Mouse (Mus musculus) forebrain, embryonic 11.5 days (tissue): ENCODE results near the gene Actr6. TPM values are rescaled to one million over a fixed set of nuclear protein-coding genes. Genes with fewer than 3 reads are reported as not detected.

ENCODE experiments used
- ATAC-seq: fragments of 200-750 bp; cut with Nextera tagmentation; replicated peaks from 2 replicates; pipeline ENCODE4 v1.8.0; 2017; ENCODE audit warnings: moderate TSS enrichment; ENCODE audit not compliant: low FRiP score
- DNase-seq: peaks from one replicate; pipeline ENCODE4 v3.0.0-alpha.2; 2017; ENCODE audit warnings: low spot score
- H3K27ac ChIP-seq: fragments of 300-500 bp; sonication (generic); 2 replicates; pipeline ENCODE4 v1.5.1; 2014; ENCODE audit warnings: low read depth, low read length
- H3K27me3 ChIP-seq: fragments of 300-500 bp; sonication (generic); 2 replicates; pipeline ENCODE4 v1.6.1; 2014; ENCODE audit warnings: mild to moderate bottlenecking, low read length, mixed read lengths; ENCODE audit not compliant: control insufficient read depth, insufficient read depth
- H3K36me3 ChIP-seq: fragments of 300-500 bp; sonication (generic); 2 replicates; pipeline ENCODE4 v1.6.1; 2014; ENCODE audit warnings: mild to moderate bottlenecking, low read length, moderate library complexity, mixed read lengths; ENCODE audit not compliant: control insufficient read depth, insufficient read depth
- H3K4me1 ChIP-seq: fragments of 300-500 bp; sonication (generic); replicated peaks from 2 replicates; pipeline ENCODE4 v1.6.1; 2014; ENCODE audit warnings: low read length, mixed read lengths; ENCODE audit not compliant: control insufficient read depth, insufficient read depth
- H3K4me2 ChIP-seq: fragments of 300-500 bp; sonication (generic); 2 replicates; pipeline ENCODE4 v1.6.1; 2014; ENCODE audit warnings: low read depth, mild to moderate bottlenecking, low read length, moderate library complexity, mixed read lengths; ENCODE audit not compliant: severe bottlenecking
- H3K4me3 ChIP-seq: fragments of 300-500 bp; sonication (generic); 2 replicates; pipeline ENCODE4 v1.5.1; 2014; ENCODE audit warnings: low read depth, low read length
- H3K9ac ChIP-seq: fragments of 300-500 bp; sonication (generic); 2 replicates; pipeline ENCODE4 v1.6.1; 2014; ENCODE audit warnings: low read length
- H3K9me3 ChIP-seq: fragments of 300-500 bp; sonication (generic); 2 replicates; pipeline ENCODE4 v1.6.1; 2016; ENCODE audit warnings: low read length, mixed read lengths; ENCODE audit not compliant: control insufficient read depth
- WGBS: fragments of 180-500 bp; shearing (Covaris S2); extraction: QIAGEN DNeasy Blood & Tissue Kit; methylation state at CpG from one replicate; pipeline ENCODE4 v1.1.7; 2014; 5-methylcytosine and 5-hydroxymethylcytosine counted together
- polyA plus RNA-seq: library from polyadenylated mRNA; unstranded; fragments of >200 nt; fragmentation: Nextera tagmentation; extraction: Ambion mirVana; gene quantifications from 2 replicates; pipeline ENCODE4 v1.2.1, GENCODE M21; 2014

Gene Actr6
- polyA plus RNA-seq = 34.9 and 39.9 TPM in 2 replicates

GRCm38 (mm10) chr10:89732001-89732794 lies at the start of gene Actr6:
Actr6 (minus strand) TSS chr10:89732295.
- WGBS = 2% methylated on average over 49 of the region's 49 CpGs
- peak; percentile 99 for ATAC-seq

GRCm38 (mm10) chr10:89776029-89776428 lies 43.9 kb upstream of the Actr6 start:
- DNase-seq = no peak
- H3K36me3 ChIP-seq = no peaks in the 10 kb centered on the region
- H3K9ac ChIP-seq = no peak overlapping the region
- no peak overlapping the region for H3K27ac ChIP-seq
- H3K4me3 ChIP-seq = no peak overlapping the region
- no peaks in the 10 kb centered on the region for H3K27me3 ChIP-seq
- WGBS = 95% methylated on average over 6 of the region's 6 CpGs
- H3K4me1 ChIP-seq = no peaks in the 10 kb centered on the region
- H3K4me2 ChIP-seq = no peak overlapping the region
- no peaks in the 10 kb centered on the region for H3K9me3 ChIP-seq
- no peak for ATAC-seq

More at GRCm38 (mm10) chr10:89732001-89732794, at the start of gene Actr6:
- peak; percentile 93 for DNase-seq
- peak within 1 kb of the TSS; percentile 55 for H3K9ac ChIP-seq
- H3K4me2 ChIP-seq = peak within 1 kb of the TSS; percentile 69
- H3K4me1 ChIP-seq = peaks cover 4% of the 10 kb centered on the region
- H3K9me3 ChIP-seq = no peaks in the 10 kb centered on the region
- no peaks in the 10 kb centered on the region for H3K36me3 ChIP-seq
- no peak within 1 kb of the TSS; the same call in 1 of the 2 replicates for H3K27ac ChIP-seq
- H3K4me3 ChIP-seq = peak within 1 kb of the TSS; percentile 58
- H3K27me3 ChIP-seq = no peaks in the 10 kb centered on the region

- Histone ChIP-seq H3K36me3 (no peaks in the 10 kb centered on the region), H3K27ac (no peak overlapping the region), H3K4me1 (no peaks in the 10 kb centered on the region), H3K27me3 (no peaks in the 10 kb centered on the region), H3K9ac (no peak overlapping the region), H3K4me3 (no peak overlapping the region), H3K9me3 (no peaks in the 10 kb centered on the region), H3K4me2 (no peak overlapping the region)
- ATAC-seq = no peak
- no peak for DNase-seq
- WGBS = 44% methylated on average over 2 of the region's 2 CpGs
These were observed 39.8 kb upstream of the Actr6 start for GRCm38 (mm10) chr10:89771894-89772293.

- DNase-seq (no peak), ATAC-seq (no peak)
- Histone ChIP-seq H3K9ac (no peak overlapping the region), H3K4me1 (no peaks in the 10 kb centered on the region), H3K9me3 (no peaks in the 10 kb centered on the region), H3K27me3 (no peaks in the 10 kb centered on the region), H3K36me3 (no peaks in the 10 kb centered on the region), H3K4me2 (no peak overlapping the region), H3K4me3 (no peak overlapping the region), H3K27ac (no peak overlapping the region)
- WGBS = 86% methylated on average over 4 of the region's 4 CpGs
These were observed 37.0 kb upstream of the Actr6 start for GRCm38 (mm10) chr10:89769096-89769495.

- WGBS = 90% methylated on average over 7 of the region's 7 CpGs
- ATAC-seq (no peak), DNase-seq (no peak)
- no peaks in the 10 kb centered on the region for H3K36me3 ChIP-seq
- no peaks in the 10 kb centered on the region for H3K4me1 ChIP-seq
- H3K9me3 ChIP-seq = no peaks in the 10 kb centered on the region
- H3K4me2 ChIP-seq = no peak overlapping the region
- no peak overlapping the region for H3K27ac ChIP-seq
- no peak overlapping the region for H3K9ac ChIP-seq
- H3K27me3 ChIP-seq = no peaks in the 10 kb centered on the region
- no peak overlapping the region for H3K4me3 ChIP-seq
These were observed 36.4 kb upstream of the Actr6 start for GRCm38 (mm10) chr10:89768352-89769020.

DNA sequence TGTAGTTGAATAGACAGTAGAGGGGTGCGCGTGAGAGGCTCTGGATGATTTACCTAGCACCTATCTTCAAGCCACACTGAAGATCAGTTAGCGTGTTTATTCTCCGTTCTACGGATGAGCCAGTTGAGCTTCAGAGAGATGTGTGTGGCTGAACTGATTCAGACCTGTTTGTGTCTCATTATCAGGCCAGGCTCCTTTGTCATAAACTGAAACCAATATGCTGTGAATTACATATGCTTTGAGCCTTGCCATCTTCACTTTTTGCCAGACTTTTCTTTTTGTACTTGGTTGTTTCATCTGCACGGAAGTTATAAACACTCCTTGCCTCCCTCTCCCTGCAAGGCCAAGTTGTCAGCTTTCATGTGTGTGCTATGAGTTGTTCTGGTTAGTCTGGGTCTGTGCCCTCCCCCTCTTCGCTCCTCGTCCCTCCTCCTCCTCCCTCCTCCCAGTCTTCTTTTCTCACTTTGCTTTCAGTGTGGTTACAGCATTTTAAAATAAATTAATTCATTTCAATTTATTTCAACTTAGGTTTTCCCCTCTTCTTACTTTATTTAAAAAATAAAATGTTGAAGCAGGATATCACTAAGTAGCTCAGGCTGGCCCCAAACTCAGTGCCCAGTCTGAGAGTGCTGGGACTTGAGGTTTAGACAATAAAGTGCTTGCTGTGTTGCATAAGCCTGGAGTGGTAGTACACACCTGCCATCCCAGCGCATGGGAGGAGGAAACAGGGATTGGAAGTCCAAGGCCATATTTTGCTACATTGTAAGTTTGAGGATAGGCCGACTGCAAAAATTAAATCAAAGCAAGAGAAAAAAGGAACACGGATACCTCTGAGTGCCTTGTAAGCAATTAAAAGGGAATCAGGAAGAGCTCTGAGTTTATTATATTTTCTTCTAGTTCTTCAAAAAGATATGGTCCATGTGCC lies 34.0 kb upstream of the Actr6 start:
- Histone ChIP-seq H3K4me1 (no peaks in the 10 kb centered on the region), H3K4me3 (no peak overlapping the region), H3K9ac (no peak overlapping the region), H3K27ac (no peak overlapping the region), H3K9me3 (no peaks in the 10 kb centered on the region), H3K36me3 (no peaks in the 10 kb centered on the region), H3K4me2 (no peak overlapping the region), H3K27me3 (no peaks in the 10 kb centered on the region)
- DNase-seq = no peak
- ATAC-seq = no peak
- WGBS = 95% methylated on average over 11 of the region's 11 CpGs

GRCm38 (mm10) chr10:89764457-89765121 lies 32.5 kb upstream of the Actr6 start:
- 87% methylated on average over 9 of the region's 9 CpGs for WGBS
- H3K36me3 ChIP-seq = no peaks in the 10 kb centered on the region
- ATAC-seq (no peak), DNase-seq (no peak)
- no peaks in the 10 kb centered on the region for H3K4me1 ChIP-seq
- no peak overlapping the region for H3K9ac ChIP-seq
- H3K27ac ChIP-seq = no peak overlapping the region
- H3K27me3 ChIP-seq = no peaks in the 10 kb centered on the region
- H3K4me2 ChIP-seq = no peak overlapping the region
- H3K4me3 ChIP-seq = no peak overlapping the region
- H3K9me3 ChIP-seq = no peaks in the 10 kb centered on the region

DNA sequence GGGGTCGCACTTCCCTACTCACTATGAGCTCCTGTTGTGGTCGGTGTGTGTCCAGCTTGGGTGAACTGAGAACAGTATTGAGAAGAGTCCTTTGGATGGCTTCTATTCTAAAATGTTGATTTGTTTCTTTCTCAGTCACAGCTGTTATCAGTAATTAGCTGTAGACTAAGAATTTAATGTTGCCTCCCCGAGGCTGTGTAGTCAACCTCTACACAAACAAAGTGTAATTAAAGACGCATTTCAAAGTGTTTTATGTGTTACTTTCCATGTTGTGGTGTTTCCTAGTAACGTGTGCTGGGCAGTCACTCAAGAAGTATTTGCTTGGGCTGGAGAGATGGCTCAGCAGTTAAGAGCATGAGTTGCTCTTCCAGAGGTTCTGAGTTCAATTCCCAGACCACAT lies 28.7 kb upstream of the Actr6 start:
- Histone ChIP-seq H3K4me2 (no peak overlapping the region), H3K9me3 (no peaks in the 10 kb centered on the region), H3K9ac (no peak overlapping the region), H3K4me3 (no peak overlapping the region), H3K36me3 (no peaks in the 10 kb centered on the region), H3K4me1 (no peaks in the 10 kb centered on the region), H3K27me3 (no peaks in the 10 kb centered on the region), H3K27ac (no peak overlapping the region)
- 89% methylated on average over 5 of the region's 5 CpGs for WGBS
- ATAC-seq (no peak), DNase-seq (no peak)
